Mouse (Mus musculus) G1E (cell line): ENCODE results near the gene Rhbdd1.

Source experiments
- CTCF ChIP-seq: IDR thresholded peaks from 2 replicates; pipeline ENCODE4 v1.5.1; 2012; ENCODE audit warnings: low read depth, low read length, inconsistent platforms, mixed read lengths
- GATA2 ChIP-seq: IDR thresholded peaks from 2 replicates; pipeline ENCODE4 v1.6.1; 2012; ENCODE audit warnings: low read depth, low read length, inconsistent platforms, borderline replicate concordance
- TAL1 ChIP-seq: conservative IDR thresholded peaks from 2 replicates; pipeline ENCODE4 v1.6.1; 2012; ENCODE audit warnings: low read depth, low read length, inconsistent platforms, mixed read lengths

DNA sequence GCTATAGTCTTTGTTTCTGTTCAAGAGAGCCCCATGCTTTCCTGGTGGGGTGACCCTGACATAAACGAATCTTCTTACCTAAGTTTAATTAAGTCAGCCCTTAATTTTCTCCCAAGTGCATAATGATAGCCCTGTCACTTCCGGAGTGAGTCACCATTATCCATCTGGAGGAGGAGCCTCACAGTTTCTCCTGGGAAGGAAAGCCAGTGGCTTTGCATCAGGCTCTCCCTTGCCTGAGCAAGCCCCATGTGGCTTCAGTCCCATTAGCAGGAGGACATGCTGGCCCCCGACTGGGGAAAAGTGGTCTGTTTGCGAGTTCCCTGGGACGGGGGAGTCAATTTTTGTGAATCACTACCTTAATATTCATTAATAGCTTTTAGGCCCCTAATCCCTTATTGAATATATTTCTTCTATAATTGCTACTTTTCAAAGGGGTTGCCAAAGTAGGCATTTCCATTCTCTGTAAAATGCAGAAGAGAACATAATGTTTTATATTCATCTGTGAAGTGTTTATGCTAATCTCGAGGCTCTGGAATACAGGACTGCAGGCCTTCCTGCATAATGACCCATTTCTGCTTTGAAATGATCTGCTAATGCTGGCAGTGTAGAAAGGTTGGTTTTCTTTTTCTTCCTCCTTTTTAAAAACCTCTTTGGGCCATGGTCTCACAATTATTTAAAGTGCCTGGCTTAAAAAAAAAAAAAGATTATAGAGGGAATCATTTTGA, 135.8 kb downstream of the Rhbdd1 start:
- TF ChIP-seq GATA2 = no peak
- no peak for TF ChIP-seq CTCF
- no peak for TF ChIP-seq TAL1
